Mouse (Mus musculus) adrenal gland, postnatal 36 days (tissue): Measurements from ENCODE around the gene Fam173a. TPM values are rescaled to one million over a fixed set of nuclear protein-coding genes. Genes with fewer than 3 reads are reported as not detected.
A peak's percentile ranks its signal among the peaks of the same experiment; 100 is the strongest.
"Not testable (repeated sequence)": the region's sequence is repeated elsewhere in the genome, so short reads cannot be mapped to it uniquely, and the experiment has no call there.

Experiments used
- DNase-seq, 2 experiments: peaks; one replicate each; pipeline ENCODE4 v3.0.0; 2021; ENCODE audit warnings: mixed read lengths in 1 of 2
- total RNA-seq, 2 experiments: library from RNA; stranded (reverse); gene quantifications; 2 replicates each; pipeline ENCODE4 v1.2.3; 2021

The Fam173a gene
- total RNA-seq, 2 experiments from 2014 or later: 76.7 to 85.4 TPM

- DNase-seq: peak; percentile 82 to 87
Measured at GRCm38 (mm10) chr17:25828712-25829557, 36.2 kb upstream of the Fam173a start, which contains the start of gene Jmjd8. TSS of gene Jmjd8 (plus strand) at chr17:25828867.

DNA sequence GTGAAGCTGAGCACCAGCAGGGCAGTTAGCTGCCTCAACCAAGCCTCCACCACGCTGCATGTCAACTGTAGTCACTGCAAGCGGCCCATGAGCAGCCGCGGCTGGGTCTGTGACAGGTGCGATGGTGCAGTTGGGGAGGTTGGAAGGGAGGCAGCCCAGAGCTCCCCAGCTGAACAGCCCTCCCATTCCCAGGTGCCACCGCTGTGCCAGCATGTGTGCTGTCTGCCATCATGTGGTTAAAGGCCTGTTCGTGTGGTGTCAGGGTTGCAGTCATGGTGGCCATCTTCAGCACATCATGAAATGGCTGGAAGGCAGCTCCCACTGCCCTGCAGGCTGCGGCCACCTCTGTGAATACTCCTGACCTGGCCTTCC, 35.5 kb upstream of the Fam173a start:
- DNase-seq: no peak

DNA sequence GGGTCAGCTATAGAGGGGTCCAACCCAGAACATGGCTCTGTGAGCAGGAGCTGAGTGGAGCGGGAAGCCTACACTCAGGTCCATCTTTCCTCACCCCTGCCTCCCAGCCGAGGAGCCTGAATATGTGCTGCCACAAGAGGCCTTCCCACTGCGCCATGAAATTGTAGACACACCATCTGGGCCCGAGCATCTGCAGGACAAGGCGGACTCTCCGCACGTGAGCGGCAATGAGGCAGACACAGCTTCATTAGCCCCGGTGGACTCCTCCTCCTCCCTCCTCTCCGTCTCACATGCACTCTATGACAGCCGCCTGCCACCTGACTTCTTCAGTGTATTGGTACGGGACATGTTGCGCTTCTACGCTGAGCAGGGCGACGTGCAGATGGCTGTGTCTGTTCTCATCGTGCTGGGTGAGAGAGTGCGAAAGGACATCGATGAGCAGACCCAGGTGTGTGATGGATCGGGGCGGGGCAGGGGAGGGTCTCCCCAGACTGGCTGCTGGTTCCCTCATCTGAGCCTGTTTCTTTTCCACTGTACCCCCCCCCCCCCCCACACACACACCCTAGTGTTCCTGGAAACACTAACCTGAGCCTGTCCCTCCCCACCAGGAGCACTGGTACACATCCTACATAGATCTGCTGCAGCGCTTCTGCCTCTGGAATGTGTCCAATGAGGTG, 35.0 kb upstream of the Fam173a start:
- no peak for DNase-seq

- no peak for DNase-seq
Measured at GRCm38 (mm10) chr17:25827011-25827410, 34.3 kb upstream of the Fam173a start.

- DNase-seq: no peak
Measured at GRCm38 (mm10) chr17:25825984-25826570, 33.4 kb upstream of the Fam173a start.

DNA sequence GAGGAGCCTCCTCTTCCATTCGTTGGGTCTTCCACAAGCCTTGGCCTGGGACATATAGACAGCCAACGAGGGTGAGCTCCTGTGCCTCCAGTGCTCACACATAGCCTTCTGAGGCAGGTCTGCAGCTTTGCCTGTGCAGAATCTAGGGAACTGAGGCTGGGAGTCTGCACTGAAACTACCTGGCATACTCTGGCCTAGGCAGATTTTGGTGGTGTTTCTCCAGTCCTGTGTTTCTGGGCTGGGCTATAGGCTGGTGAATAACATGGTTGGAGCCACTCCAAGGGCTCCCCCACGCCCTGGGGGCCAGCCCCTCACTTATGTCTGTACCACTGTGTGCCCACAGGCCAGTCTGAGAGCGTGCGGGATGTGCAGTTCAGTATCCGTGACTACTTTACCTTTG, 32.6 kb upstream of the Fam173a start:
- no peak for DNase-seq

GRCm38 (mm10) chr17:25824362-25825142, 31.9 kb upstream of the Fam173a start:
- DNase-seq: no peak

DNA sequence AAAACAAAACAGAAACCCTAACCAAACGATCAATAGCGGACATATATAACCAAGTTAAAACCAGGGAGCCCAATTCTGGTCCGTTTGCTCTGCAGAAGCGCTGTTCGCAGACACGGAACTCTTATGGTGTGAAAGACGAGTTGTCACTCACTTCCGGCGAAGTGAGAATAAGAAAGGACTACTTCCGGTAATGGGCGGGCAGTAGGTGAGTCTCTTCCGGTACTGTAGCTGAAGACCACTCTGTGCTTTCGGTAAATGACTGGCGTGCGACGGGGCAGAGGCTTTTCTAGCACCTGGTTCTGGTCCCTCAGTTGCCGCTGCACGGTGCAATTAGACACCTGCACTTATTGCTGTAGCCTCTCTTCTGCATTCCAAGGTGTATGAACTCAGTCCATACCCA, 30.8 kb upstream of the Fam173a start, which contains the start of gene Wdr24:
TSS of gene Wdr24 (plus strand) at position 176 of the 400 bp plus-strand sequence.
- DNase-seq: peak; percentile 67 to 75

DNA sequence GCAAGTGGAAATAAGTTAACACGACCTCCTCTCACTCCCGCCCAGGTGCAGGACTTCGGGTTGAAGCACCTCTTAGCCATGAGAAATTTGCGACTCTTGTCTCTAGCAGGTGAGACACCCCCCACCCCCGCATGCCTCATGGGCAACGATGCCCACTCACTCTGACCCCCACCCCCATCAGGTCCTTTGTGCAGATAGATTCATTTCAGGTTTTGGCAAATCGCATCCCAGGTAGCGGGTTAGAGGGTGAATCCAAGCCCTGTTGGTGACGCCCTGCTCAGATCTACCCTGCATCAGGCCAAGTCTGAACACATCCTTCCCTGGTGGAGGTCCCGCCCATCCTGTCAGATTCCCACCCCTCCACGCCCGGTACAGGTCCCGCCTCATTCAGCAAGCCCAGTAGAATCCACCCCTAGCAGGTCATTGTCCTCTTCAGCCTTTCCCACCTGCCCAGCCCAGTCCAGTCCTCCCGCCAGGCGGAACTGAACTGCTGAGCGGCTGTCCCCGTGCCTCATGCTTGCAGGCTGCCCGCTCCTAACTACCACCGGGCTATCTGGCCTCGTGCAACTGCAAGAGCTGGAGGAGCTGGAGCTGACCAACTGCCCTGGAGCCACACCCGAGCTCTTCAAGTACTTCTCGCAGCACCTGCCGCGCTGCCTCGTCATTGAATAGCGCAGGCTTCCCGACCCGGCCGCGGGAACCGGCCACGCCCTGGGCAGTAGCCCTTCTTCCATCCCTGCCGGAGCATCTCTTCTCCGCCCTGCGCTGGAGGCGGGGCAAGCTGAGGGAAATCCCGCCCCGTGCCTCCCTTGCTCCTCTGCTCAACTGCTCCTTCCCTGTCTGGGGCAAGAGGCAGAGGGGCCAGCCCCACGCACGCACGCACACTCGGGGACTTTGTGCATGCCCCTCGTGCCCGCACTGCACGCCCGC, 26.4 kb upstream of the Fam173a start:
- no peak for DNase-seq

DNA sequence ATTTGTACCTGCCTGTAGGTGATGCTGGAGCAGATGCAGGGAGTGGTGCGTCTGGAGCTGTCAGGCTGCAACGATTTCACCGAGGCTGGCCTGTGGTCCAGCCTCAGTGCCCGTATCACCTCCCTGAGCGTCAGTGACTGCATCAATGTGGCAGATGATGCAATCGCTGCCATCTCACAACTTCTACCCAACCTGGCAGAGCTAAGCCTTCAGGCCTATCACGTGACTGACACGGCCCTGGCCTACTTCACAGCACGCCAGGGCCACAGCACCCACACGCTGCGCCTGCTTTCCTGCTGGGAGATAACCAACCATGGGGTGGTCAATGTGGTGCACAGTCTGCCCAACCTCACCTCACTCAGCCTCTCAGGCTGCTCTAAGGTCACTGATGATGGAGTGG, 25.0 kb upstream of the Fam173a start:
- peak; percentile 37 to 74 for DNase-seq

DNA sequence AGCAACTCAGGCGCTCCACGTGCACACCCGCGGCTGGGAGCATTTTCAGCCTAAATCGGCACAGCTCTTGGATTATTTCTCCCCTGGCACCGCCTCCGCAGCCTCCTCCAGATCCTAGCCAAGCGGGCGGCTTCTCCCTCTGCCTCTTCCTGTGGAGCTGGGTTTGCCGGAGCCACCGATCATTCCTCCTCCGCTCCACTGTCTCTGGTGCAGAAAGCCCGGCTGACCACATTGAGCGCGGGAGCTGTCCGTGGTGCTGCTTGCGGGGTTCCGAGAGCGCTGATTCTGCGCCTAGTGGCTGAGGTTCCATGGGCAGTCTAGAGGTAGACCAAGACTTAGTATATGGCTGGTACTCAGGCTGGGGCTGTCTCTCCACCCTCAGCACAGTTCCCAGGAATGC, 20.8 kb upstream of the Fam173a start:
- peak; percentile 92 to 94 for DNase-seq

GRCm38 (mm10) chr17:25810890-25811289, 18.2 kb upstream of the Fam173a start:
- no peak for DNase-seq

DNA sequence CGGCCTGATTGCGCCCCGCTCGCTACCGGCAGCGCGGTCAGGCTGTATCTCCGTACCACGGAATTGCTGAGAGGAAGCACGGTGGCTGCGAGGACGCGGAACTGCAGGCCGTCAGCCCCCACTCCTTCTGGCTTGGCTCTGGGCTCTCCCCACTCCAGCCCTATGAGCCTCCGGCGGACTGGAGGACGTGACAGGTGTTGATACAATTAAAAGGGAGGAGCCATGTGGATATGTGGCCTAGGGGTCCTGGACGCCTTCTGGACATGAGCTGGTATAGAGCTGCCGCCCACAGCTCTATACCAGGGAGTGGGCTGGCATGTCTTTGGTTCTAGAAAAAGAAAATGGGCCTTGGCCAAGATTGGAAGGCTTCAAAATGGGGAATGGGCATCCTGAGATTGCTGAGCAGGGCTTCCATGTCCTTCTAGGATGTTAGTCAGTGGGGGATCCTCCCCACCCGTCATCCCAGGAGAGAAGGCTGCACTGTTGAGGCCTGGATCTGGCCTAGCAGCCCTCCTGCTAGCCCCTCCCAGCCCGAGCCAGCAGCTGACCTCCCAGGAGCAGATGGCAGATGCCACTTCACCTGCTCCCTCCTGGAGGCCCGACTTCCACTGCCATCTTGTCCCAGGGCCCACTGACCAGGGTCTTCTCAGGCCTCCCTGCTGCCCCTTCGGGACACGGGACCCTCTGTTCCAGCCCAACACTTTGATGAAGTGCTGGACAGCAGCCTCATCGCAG, 17.1 kb upstream of the Fam173a start:
- no peak for DNase-seq

GRCm38 (mm10) chr17:25808789-25809605, 16.3 kb upstream of the Fam173a start, which contains the start of gene Fbxl16:
TSS of gene Fbxl16 (plus strand) at chr17:25809085.
- peak; percentile 93 to 95 for DNase-seq

GRCm38 (mm10) chr17:25808028-25808427, 15.3 kb upstream of the Fam173a start:
- no peak for DNase-seq

DNA sequence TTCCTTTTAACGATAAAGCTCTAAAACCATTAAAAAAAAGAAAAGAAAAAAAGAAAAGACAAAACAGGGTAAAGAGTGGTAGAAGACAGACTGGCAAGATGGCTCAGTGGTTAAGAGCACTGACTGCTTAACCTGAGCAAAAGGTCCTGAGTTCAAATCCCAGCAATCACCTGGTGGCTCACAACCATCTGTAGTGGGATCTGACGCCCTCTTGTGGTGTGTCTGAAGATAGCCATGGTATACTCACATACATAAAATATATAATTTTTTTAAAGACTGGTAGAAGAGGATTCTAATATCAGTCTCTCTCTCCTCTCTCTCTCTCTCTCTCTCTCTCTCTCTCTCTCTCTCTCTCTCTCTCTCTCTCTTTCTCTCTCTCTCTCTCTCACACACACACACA, 14.8 kb upstream of the Fam173a start:
- DNase-seq: not testable (repeated sequence)

DNA sequence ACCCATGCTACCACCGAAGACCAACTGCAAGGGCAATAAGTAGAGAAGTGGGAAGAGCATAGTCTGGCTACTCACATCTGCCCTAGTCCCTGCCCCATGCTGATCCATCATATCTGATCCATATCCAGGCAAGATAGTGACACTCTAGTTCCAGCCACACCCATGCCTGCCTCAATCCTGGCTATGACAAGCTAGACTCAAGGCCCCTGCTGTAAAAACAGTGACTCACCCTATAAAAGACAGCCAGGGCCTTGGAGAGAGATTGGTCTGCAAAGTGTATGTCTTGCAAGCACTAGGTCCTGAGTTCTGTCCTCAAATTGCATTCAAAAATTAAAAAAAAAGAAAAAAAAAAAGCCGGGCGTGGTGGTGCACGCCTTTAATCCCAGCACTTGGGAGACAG, 13.8 kb upstream of the Fam173a start:
- peak; percentile 64 to 70 for DNase-seq

DNA sequence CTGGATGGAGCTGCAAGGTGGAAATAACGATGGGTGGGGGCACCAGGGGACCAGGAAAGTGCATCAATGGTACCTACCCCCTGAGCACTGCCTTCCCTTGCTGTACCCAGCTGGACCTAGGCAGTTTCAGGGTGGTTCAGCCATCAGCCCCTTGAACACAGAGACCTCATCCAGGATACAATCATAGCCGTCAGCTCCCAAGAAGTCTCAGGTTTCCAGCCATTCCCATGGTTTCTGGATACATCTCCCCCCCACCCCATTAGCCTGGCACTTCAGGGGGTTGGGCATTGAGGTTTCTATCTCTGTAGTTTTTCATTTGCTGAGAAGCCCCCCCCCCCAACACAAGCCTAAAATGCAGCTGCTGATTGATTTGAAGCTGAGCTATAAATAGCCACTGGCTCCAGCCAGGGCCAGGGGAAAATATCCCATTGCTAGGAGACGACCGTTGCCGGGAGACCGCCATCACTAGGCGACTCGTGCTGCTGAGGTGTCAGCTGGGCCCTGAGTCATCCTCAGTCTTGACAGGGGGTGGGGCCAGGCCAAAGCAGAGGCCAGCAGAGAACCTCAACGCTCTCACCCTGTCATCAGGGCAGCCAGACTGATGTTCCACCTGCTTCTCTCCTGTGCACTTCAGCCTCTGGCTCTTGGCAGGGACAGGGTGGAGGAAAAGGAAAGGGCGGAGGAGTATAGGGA, 10.3 kb upstream of the Fam173a start:
- DNase-seq: peak; percentile 91

- peak; percentile 64 to 71 for DNase-seq
Measured at GRCm38 (mm10) chr17:25801029-25801428, 8.3 kb upstream of the Fam173a start.
